8 mouse cellular contexts compared by ENCODE assay signal in the genomic region with DNA sequence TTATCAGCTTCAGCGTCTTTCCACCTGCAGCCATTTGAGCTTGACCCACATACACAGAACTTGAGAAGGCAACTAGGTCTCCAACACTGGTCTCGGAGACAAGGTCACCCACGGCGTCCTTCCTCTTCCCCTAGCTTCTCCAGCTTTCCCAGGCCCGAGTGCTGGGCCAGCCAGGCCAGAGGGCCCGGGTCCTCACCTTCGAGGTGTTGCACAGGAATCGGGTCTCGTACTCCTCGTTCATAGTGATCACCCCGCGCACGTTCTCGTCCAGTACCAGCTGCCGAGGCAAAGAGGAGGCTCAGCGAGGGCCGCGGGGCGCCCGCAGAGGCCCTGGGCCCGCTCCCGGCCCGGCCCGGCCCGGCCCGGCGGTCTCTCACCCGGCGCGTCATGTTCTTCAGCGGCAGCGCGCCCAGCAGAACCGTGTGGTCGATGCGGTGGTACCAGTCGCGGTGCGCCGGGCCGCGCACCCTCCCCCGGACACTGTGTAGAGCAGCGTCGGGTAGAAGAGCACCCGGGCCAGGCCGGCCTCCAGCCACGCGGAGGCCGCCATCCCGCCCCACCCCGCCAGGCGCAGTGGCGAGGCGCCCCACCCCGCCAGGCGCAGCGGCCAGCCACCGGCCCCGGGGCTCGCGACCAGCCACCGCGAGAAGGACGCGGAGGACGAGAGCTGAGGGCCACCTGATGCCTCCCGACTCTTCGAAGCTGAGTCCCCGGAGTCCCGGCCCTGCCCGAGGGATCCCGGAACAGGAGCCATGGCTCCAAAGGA. TPM values are rescaled to one million over a fixed set of nuclear protein-coding genes. Genes with fewer than 3 reads are reported as not detected.
DNase-seq lines count a peak whose midpoint lies in the region; ATAC-seq and TF ChIP-seq lines count a peak whose summit lies in the region.

No protein-coding gene starts in this region.

- peak; percentile 17; the same call in 1 of the 2 replicates for TF ChIP-seq POLR2A in lung, adult 2 months (IDR thresholded peaks at IDR 0.05; ENCODE audit: borderline replicate concordance, extremely low read depth, low read depth, low read length)

- H3K4me1 ChIP-seq in brown adipose tissue, adult 24 weeks (ENCODE audit: control insufficient read depth, insufficient read depth, insufficient read length, low read length): peaks cover 5% of the 10 kb centered on the region
- peaks cover 4 to 34% of the 10 kb centered on the region in 2 experiments for H3K4me1 ChIP-seq in heart, embryonic 14.5 days (ENCODE audit: control insufficient read depth in 2 of 2, insufficient read depth in 2 of 2, low read length in 2 of 2)
- H3K4me1 ChIP-seq in lung, adult 2 months (ENCODE audit: control insufficient read depth, insufficient read depth, low read length): peaks cover 12% of the 10 kb centered on the region
- peaks cover 13% of the 10 kb centered on the region; the same call in 1 of the 2 replicates for H3K4me1 ChIP-seq in neural tube, embryonic 14.5 days (ENCODE audit: control insufficient read depth, insufficient read depth, low read length)

- TF ChIP-seq CTCF in lung, adult 2 months (IDR thresholded peaks at IDR 0.05; ENCODE audit: insufficient read depth, low read length): no peak

- H3K9ac ChIP-seq in heart, embryonic 14.5 days (ENCODE audit: low read length): peak overlapping the region; percentile 99
- H3K9ac ChIP-seq in neural tube, embryonic 14.5 days (replicated peaks; ENCODE audit: low read depth, low read length): peak overlapping the region; percentile 96

- WGBS in heart, embryonic 14.5 days: 0% methylated on average over 52 of the region's 73 CpGs
- WGBS in lung, adult 2 months: under 1% methylated on average over 72 of the region's 73 CpGs
- under 1% methylated on average over 51 of the region's 73 CpGs for WGBS in neural tube, embryonic 14.5 days

- peaks cover 22% of the 10 kb centered on the region for H3K36me3 ChIP-seq in heart, embryonic 14.5 days (ENCODE audit: control insufficient read depth, insufficient read depth, low read length)
- peaks cover 10% of the 10 kb centered on the region for H3K36me3 ChIP-seq in neural tube, embryonic 14.5 days (ENCODE audit: control insufficient read depth, insufficient read depth, low read length)

- peak; percentile 94 for ATAC-seq in erythroid progenitor cell, adult 5-6 weeks (replicated peaks; ENCODE audit: low FRiP score, poor library complexity, severe bottlenecking)
- peak; percentile 81 for ATAC-seq in heart, embryonic 14.5 days (ENCODE audit: insufficient number of reproducible peaks, insufficient read depth, low FRiP score, low read depth)
- peak; percentile 87 for ATAC-seq in neural tube, embryonic 14.5 days (ENCODE audit: low read depth)

- peak overlapping the region; percentile 73 for H3K4me2 ChIP-seq in heart, embryonic 14.5 days (ENCODE audit: low read length)
- peak overlapping the region; percentile 89 for H3K4me2 ChIP-seq in neural tube, embryonic 14.5 days (ENCODE audit: low read depth, low read length)

- H3K9me3 ChIP-seq in heart, embryonic 14.5 days (ENCODE audit: control insufficient read depth, low read length): no peaks in the 10 kb centered on the region
- no peaks in the 10 kb centered on the region for H3K9me3 ChIP-seq in neural tube, embryonic 14.5 days (ENCODE audit: control insufficient read depth, low read length)

- peak; percentile 27 to 45 for DNase-seq in CD8-positive naive resting alpha-beta T cell, adult 2 months (ENCODE audit: low read depth in 2 of 2, low spot score in 2 of 2)
- peak; percentile 83 for DNase-seq in kidney, postnatal 10 days
- peak; percentile 73 for DNase-seq in lung, adult 2 months
- DNase-seq in testis, postnatal 14 days (ENCODE audit: low spot score): peak; percentile 76

- peak overlapping the region; percentile 85 for H3K27ac ChIP-seq in brown adipose tissue, adult 24 weeks (replicated peaks; ENCODE audit: low read depth, low read length)
- peak overlapping the region; percentile 94 to 98 for H3K27ac ChIP-seq in heart, embryonic 14.5 days (replicated peaks in 1 of 2; ENCODE audit: control insufficient read depth in 1 of 2, insufficient read depth in 1 of 2, low read depth in 2 of 2, low read length in 2 of 2)
- peak overlapping the region; percentile 87 for H3K27ac ChIP-seq in neural tube, embryonic 14.5 days (ENCODE audit: low read depth, low read length)

- H3K27me3 ChIP-seq in heart, embryonic 14.5 days (ENCODE audit: control insufficient read depth, insufficient read depth, low read length): no peaks in the 10 kb centered on the region
- no peaks in the 10 kb centered on the region for H3K27me3 ChIP-seq in neural tube, embryonic 14.5 days (ENCODE audit: control insufficient read depth, insufficient read depth, low read length)

- peak overlapping the region; percentile 96 for H3K4me3 ChIP-seq in brown adipose tissue, adult 24 weeks (ENCODE audit: insufficient read depth, low read depth, low read length)
- H3K4me3 ChIP-seq in heart, embryonic 14.5 days (ENCODE audit: control insufficient read depth in 1 of 2, insufficient read depth in 1 of 2, low read depth in 1 of 2, low read length in 2 of 2): peak overlapping the region; percentile 73 to 81
- H3K4me3 ChIP-seq in lung, adult 2 months (replicated peaks; ENCODE audit: extremely low read depth, low read depth, low read length): peak overlapping the region; percentile 71
- H3K4me3 ChIP-seq in neural tube, embryonic 14.5 days (ENCODE audit: low read depth, low read length): peak overlapping the region; percentile 62

RNA-seq across cellular contexts. Expression of gene Ndufs3, which starts 12.8 kb away (rescaled TPM):
- 871 and 1,187 TPM in 2 replicates for polyA plus RNA-seq in brown adipose tissue, adult 24 weeks (2012; ENCODE audit: insufficient read depth, insufficient read length, missing spikeins)
- 54.1 and 60.9 TPM in 2 replicates for total RNA-seq in erythroid progenitor cell, adult 5-6 weeks (2015; ENCODE audit: low replicate concordance)
- 19.4 and 20.4 TPM in 2 replicates for total RNA-seq in erythroid progenitor cell, adult 5-6 weeks (2017; ENCODE audit: low replicate concordance)
- 410 and 423 TPM in 2 replicates for polyA plus RNA-seq in heart, embryonic 14.5 days (2014; fragmentation: Nextera tagmentation; extraction: Ambion mirVana)
- 70.9 and 115 TPM in 2 replicates for polyA plus RNA-seq in lung, adult 2 months (2012; rRNA removed)
- 229 and 259 TPM in 2 replicates for polyA plus RNA-seq in neural tube, embryonic 14.5 days (2014; fragmentation: Nextera tagmentation; extraction: Ambion mirVana)

RNA-seq across cellular contexts. Expression of gene Kbtbd4, which starts 12.9 kb away (rescaled TPM):
- 13.0 and 13.2 TPM in 2 replicates for polyA plus RNA-seq in brown adipose tissue, adult 24 weeks (2012; ENCODE audit: insufficient read depth, insufficient read length, missing spikeins)
- total RNA-seq in erythroid progenitor cell, adult 5-6 weeks (2015; ENCODE audit: low replicate concordance): 9.0 and 11.3 TPM in 2 replicates
- 6.2 and 8.1 TPM in 2 replicates for total RNA-seq in erythroid progenitor cell, adult 5-6 weeks (2017; ENCODE audit: low replicate concordance)
- 20.6 and 24.8 TPM in 2 replicates for polyA plus RNA-seq in heart, embryonic 14.5 days (2014; fragmentation: Nextera tagmentation; extraction: Ambion mirVana)
- polyA plus RNA-seq in lung, adult 2 months (2012; rRNA removed): 10.4 and 15.6 TPM in 2 replicates
- polyA plus RNA-seq in neural tube, embryonic 14.5 days (2014; fragmentation: Nextera tagmentation; extraction: Ambion mirVana): 47.5 and 50.4 TPM in 2 replicates

RNA-seq across cellular contexts. Expression of gene Celf1, which starts 22.8 kb away (rescaled TPM):
- 42.6 and 48.6 TPM in 2 replicates for polyA plus RNA-seq in brown adipose tissue, adult 24 weeks (2012; ENCODE audit: insufficient read depth, insufficient read length, missing spikeins)
- total RNA-seq in erythroid progenitor cell, adult 5-6 weeks (2015; ENCODE audit: low replicate concordance): 96.6 and 114 TPM in 2 replicates
- 117 and 119 TPM in 2 replicates for total RNA-seq in erythroid progenitor cell, adult 5-6 weeks (2017; ENCODE audit: low replicate concordance)
- polyA plus RNA-seq in heart, embryonic 14.5 days (2014; fragmentation: Nextera tagmentation; extraction: Ambion mirVana): 76.6 and 79.1 TPM in 2 replicates
- polyA plus RNA-seq in lung, adult 2 months (2012; rRNA removed): 31.1 and 36.2 TPM in 2 replicates
- polyA plus RNA-seq in neural tube, embryonic 14.5 days (2014; fragmentation: Nextera tagmentation; extraction: Ambion mirVana): 77.6 and 80.8 TPM in 2 replicates

RNA-seq across cellular contexts. Expression of gene C1qtnf4, which starts 31.8 kb away (rescaled TPM):
- 1.6 and 1.8 TPM in 2 replicates for polyA plus RNA-seq in brown adipose tissue, adult 24 weeks (2012; ENCODE audit: insufficient read depth, insufficient read length, missing spikeins)
- not detected in 2 replicates for total RNA-seq in erythroid progenitor cell, adult 5-6 weeks (2015; ENCODE audit: low replicate concordance)
- not detected in 2 replicates for total RNA-seq in erythroid progenitor cell, adult 5-6 weeks (2017; ENCODE audit: low replicate concordance)
- 19.4 and 22.2 TPM in 2 replicates for polyA plus RNA-seq in heart, embryonic 14.5 days (2014; fragmentation: Nextera tagmentation; extraction: Ambion mirVana)
- polyA plus RNA-seq in lung, adult 2 months (2012; rRNA removed): 4.9 and 6.6 TPM in 2 replicates
- polyA plus RNA-seq in neural tube, embryonic 14.5 days (2014; fragmentation: Nextera tagmentation; extraction: Ambion mirVana): 135 and 143 TPM in 2 replicates

Comparison
In these comparisons a context has a peak if more than half of its experiments do, and no peak if none do; other contexts are left out.
1. Peak in every context shown above with its lines: DNase-seq, ATAC-seq, H3K4me3 ChIP-seq and H3K27ac ChIP-seq.